ENCODE assay signal across 17 mouse cellular contexts in genomic region chr13:29979140-29979564, GRCm38 (mm10). TPM values are rescaled to one million over a fixed set of nuclear protein-coding genes. Genes with fewer than 3 reads are reported as not detected.
DNase-seq lines count a peak whose midpoint lies in the region; ATAC-seq and TF ChIP-seq lines count a peak whose summit lies in the region.
"Had no signal": no experiment of that assay in that cellular context is flagged by ENCODE, and none has a peak within 500 bp of the region (broad histone marks: within the 10 kb centered on the region; RNA-seq: fewer than 3 reads in every experiment).

No protein-coding gene starts in this region.

- H3K27ac ChIP-seq in gastrocnemius, adult 2 months = peak overlapping the region; percentile 86
- no peak overlapping the region for H3K27ac ChIP-seq in embryonic facial prominence, embryonic 10.5 days (replicated peaks)
- H3K27ac ChIP-seq: embryonic facial prominence, embryonic 15.5 days; forebrain, embryonic 15.5 days; left cerebral cortex, adult 2 months; limb, embryonic 15.5 days had no signal

- peak overlapping the region; percentile 49 for H3K4me3 ChIP-seq in gastrocnemius, adult 2 months
- 0 out of 2 replicates have a peak overlapping the region, but pooled peaks have one; percentile 5 for H3K4me3 ChIP-seq in embryonic facial prominence, embryonic 10.5 days
- H3K4me3 ChIP-seq: embryonic facial prominence, embryonic 15.5 days; forebrain, embryonic 15.5 days; left cerebral cortex, adult 2 months; limb, embryonic 15.5 days had no signal

- no peaks in the 10 kb centered on the region for H3K9me3 ChIP-seq in embryonic facial prominence, embryonic 10.5 days
- H3K9me3 ChIP-seq: embryonic facial prominence, embryonic 15.5 days; forebrain, embryonic 15.5 days; limb, embryonic 15.5 days had no signal

- 79% methylated on average over 7 of the region's 7 CpGs for WGBS in embryonic facial prominence, embryonic 10.5 days

- H3K36me3 ChIP-seq in embryonic facial prominence, embryonic 10.5 days (replicated peaks) = peaks cover 78% of the 10 kb centered on the region
- H3K36me3 ChIP-seq: forebrain, embryonic 15.5 days had no signal

- H3K27me3 ChIP-seq in embryonic facial prominence, embryonic 10.5 days (replicated peaks; ENCODE audit: low read depth, poor library complexity, severe bottlenecking) = no peaks in the 10 kb centered on the region
- H3K27me3 ChIP-seq: embryonic facial prominence, embryonic 15.5 days; forebrain, embryonic 15.5 days; limb, embryonic 15.5 days had no signal

- peak; percentile 32 for DNase-seq in gastrocnemius, adult 2 months
- DNase-seq in gastrocnemius, postnatal 14 days = no peak
- peak; percentile 16 to 24 for DNase-seq in B cell, adult 2 months
- DNase-seq in embryonic facial prominence, embryonic 10.5 days (ENCODE audit: low spot score) = no peak
- DNase-seq in lung, postnatal 10 days = no peak
- no peak for DNase-seq in urinary bladder, postnatal 36 days (ENCODE audit: low spot score in 2 of 2)
- no peak for DNase-seq in kidney, adult 11 months
- DNase-seq: cerebellum, adult 9-11 months; gastrocnemius, postnatal 25 days; kidney, adult 18-20 months; lung, postnatal 4 days; right cerebral cortex, postnatal 4 days had no signal

- ATAC-seq in megakaryocyte, adult 5-6 weeks (ENCODE audit: poor library complexity, severe bottlenecking) = peak; percentile 66
- ATAC-seq: forebrain, embryonic 15.5 days had no signal

- intact Hi-C loops in gastrocnemius, adult 2 months (cut with DNase I) = loop anchor here (10.0 kb wide), 1 partner anchor 566 kb away; the partner anchor contains the start of gene Uqcrfs1
- intact Hi-C loops in gastrocnemius, postnatal 14 days (cut with DNase I; ENCODE audit: low total_unique reads) = no loop called here

- TF ChIP-seq CTCF in gastrocnemius, adult 2 months (IDR thresholded peaks at IDR 0.05) = no peak

- peaks cover 48% of the 10 kb centered on the region for H3K4me1 ChIP-seq in embryonic facial prominence, embryonic 10.5 days

RNA-seq across cellular contexts. Expression of gene E2f3, which starts 6.7 kb away (rescaled TPM):
- 10 to 100 TPM in 1 of 2 experiments, 1 to 10 TPM in 1; 9.6 to 10.8 TPM for total RNA-seq in gastrocnemius, adult 2 months (2021)
- 10 to 100 TPM in 1 of 2 experiments, 1 to 10 TPM in 1; 7.9 to 11.0 TPM for total RNA-seq in gastrocnemius, postnatal 14 days (2021)
- 23.1 and 23.8 TPM in 2 replicates for polyA plus RNA-seq in embryonic facial prominence, embryonic 10.5 days (2016; fragmentation: Nextera tagmentation; extraction: Ambion mirVana)
- total RNA-seq in megakaryocyte, adult 5-6 weeks (2015) = 7.3 and 7.5 TPM in 2 replicates
- 5.4 TPM in 2 replicates for total RNA-seq in megakaryocyte, adult 5-6 weeks (2017)

Comparison
In these comparisons a context has a peak if more than half of its experiments do, and no peak if none do; other contexts are left out.
1. DNase-seq: peak in gastrocnemius, adult 2 months (single experiment) and B cell, adult 2 months (2 of 2); none in gastrocnemius, postnatal 14 days (single experiment), embryonic facial prominence, embryonic 10.5 days (single experiment), lung, postnatal 10 days (single experiment), urinary bladder, postnatal 36 days (0 of 2) and kidney, adult 11 months (single experiment).